In the genomic region with DNA sequence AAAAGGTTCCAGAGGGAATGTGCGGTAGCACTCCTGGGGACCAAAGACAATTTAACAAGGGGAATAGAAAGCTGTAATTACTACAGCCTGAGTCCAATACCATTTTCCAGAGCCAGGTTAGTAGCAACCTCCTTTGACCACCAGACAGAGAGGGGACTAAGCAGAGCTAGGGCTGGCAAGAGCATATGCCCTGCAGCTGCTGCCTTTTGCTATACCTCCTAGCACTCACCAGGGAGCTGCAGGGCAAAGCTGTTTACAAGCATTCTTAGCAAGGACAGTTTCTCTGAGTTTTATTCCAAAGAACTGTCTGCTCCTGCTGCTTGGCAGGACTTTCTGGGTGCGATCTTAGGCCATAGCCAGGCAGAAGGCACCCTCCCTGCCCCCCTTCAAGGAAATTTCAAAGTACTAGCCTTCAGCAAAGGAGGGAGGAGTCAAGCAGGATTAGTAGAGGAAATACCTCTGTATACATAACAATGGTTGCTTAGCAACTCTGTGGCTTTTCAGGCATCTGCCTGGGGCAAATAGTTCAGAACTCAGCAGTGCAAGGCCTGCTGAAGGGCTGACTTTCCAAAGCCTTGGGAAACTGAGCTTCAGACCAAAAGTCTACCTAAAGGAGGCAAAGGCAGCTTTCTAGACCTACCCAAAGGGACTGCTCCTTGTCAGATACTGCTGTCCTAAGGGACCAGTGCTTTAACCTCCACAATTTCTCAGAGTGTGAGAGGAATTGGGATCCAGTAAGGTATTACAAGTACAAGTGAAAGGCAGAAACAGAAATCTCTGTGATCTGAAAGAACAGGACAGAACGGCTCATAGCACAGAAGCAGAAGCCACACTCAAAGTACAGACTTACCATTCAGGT, we compare ENCODE assay signal across 9 mouse cellular contexts.
DNase-seq lines count a peak whose midpoint lies in the region; ATAC-seq and TF ChIP-seq lines count a peak whose summit lies in the region.
"Had no signal": no experiment of that assay in that cellular context is flagged by ENCODE, and none has a peak within 500 bp of the region (broad histone marks: within the 10 kb centered on the region; RNA-seq: fewer than 3 reads in every experiment).

No protein-coding gene starts in this region.

- no peaks in the 10 kb centered on the region for H3K27me3 ChIP-seq in forebrain, embryonic 15.5 days
- H3K27me3 ChIP-seq in midbrain, embryonic 11.5 days (ENCODE audit: control insufficient read depth, insufficient read depth, low read length), result no peaks in the 10 kb centered on the region
- H3K27me3 ChIP-seq: stomach, embryonic 15.5 days had no signal

- no peak overlapping the region for H3K9ac ChIP-seq in ES-E14 (ENCODE audit: insufficient read depth, low read depth, low read length, poor library complexity, severe bottlenecking)
- H3K9ac ChIP-seq in forebrain, embryonic 15.5 days (replicated peaks), result no peak overlapping the region
- H3K9ac ChIP-seq in midbrain, embryonic 11.5 days (ENCODE audit: low read length), result no peak overlapping the region
- H3K9ac ChIP-seq: stomach, embryonic 15.5 days had no signal

- in situ Hi-C loops in ES-E14 (cut with MboI; ENCODE audit: low sequenced_read_pairs in 2 of 2, unreplicated experiment in 2 of 2), result no loop called here

- no peaks in the 10 kb centered on the region for H3K9me3 ChIP-seq in ES-E14 (ENCODE audit: control insufficient read depth, insufficient read depth, low read depth, low read length)
- no peaks in the 10 kb centered on the region for H3K9me3 ChIP-seq in forebrain, embryonic 15.5 days
- H3K9me3 ChIP-seq in midbrain, embryonic 11.5 days (ENCODE audit: control insufficient read depth, low read length), result no peaks in the 10 kb centered on the region
- H3K9me3 ChIP-seq: stomach, embryonic 15.5 days had no signal

- no peak overlapping the region for H3K4me2 ChIP-seq in forebrain, embryonic 15.5 days (replicated peaks)
- no peak overlapping the region for H3K4me2 ChIP-seq in midbrain, embryonic 11.5 days
- H3K4me2 ChIP-seq: stomach, embryonic 15.5 days had no signal

- DNase-seq in 416B (ENCODE audit: low read depth) (peak; percentile 36), ES-E14 (ENCODE audit: low read depth, low spot score) (peak; percentile 34)
- peak; percentile 92 for DNase-seq in midbrain, embryonic 11.5 days (ENCODE audit: low spot score, missing footprints)
- no peak for DNase-seq in natural killer cell, adult 2 months (ENCODE audit: low spot score in 2 of 2)
- no peak for DNase-seq in B cell, adult 2 months
- DNase-seq in urinary bladder, postnatal 4 days (ENCODE audit: low spot score in 2 of 2), result no peak
- DNase-seq: gastrocnemius, postnatal 36 days had no signal

- H3K4me1 ChIP-seq in ES-E14 (ENCODE audit: control insufficient read depth in 2 of 2, insufficient read depth in 2 of 2, low read length in 2 of 2, poor library complexity in 1 of 2), result no peaks in the 10 kb centered on the region
- peaks cover 5% of the 10 kb centered on the region; the same call in 1 of the 2 replicates for H3K4me1 ChIP-seq in forebrain, embryonic 15.5 days
- H3K4me1 ChIP-seq in midbrain, embryonic 11.5 days (ENCODE audit: control insufficient read depth, insufficient read depth, low read length), result peaks cover 4% of the 10 kb centered on the region; the same call in 1 of the 2 replicates
- H3K4me1 ChIP-seq: stomach, embryonic 15.5 days had no signal

- H3K36me3 ChIP-seq in ES-E14 (ENCODE audit: control insufficient read depth, insufficient read depth, low read length, poor library complexity, severe bottlenecking), result no peaks in the 10 kb centered on the region
- no peaks in the 10 kb centered on the region for H3K36me3 ChIP-seq in forebrain, embryonic 15.5 days
- H3K36me3 ChIP-seq in midbrain, embryonic 11.5 days (ENCODE audit: control insufficient read depth, insufficient read depth, low read length), result no peaks in the 10 kb centered on the region
- H3K36me3 ChIP-seq: stomach, embryonic 15.5 days had no signal

- ATAC-seq in forebrain, embryonic 15.5 days (replicated peaks), result peak; percentile 63
- peak; percentile 99 for ATAC-seq in midbrain, embryonic 11.5 days (ENCODE audit: low FRiP score)

- no peak overlapping the region for H3K4me3 ChIP-seq in ES-E14 (ENCODE audit: insufficient read depth in 1 of 2, low read depth in 1 of 2, low read length in 2 of 2, poor library complexity in 1 of 2, severe bottlenecking in 1 of 2)
- no peak overlapping the region for H3K4me3 ChIP-seq in forebrain, embryonic 15.5 days
- H3K4me3 ChIP-seq in midbrain, embryonic 11.5 days (ENCODE audit: low read depth, low read length), result no peak overlapping the region
- H3K4me3 ChIP-seq: stomach, embryonic 15.5 days had no signal

- H3K27ac ChIP-seq in ES-E14 (ENCODE audit: insufficient read depth, low read depth, low read length, poor library complexity, severe bottlenecking), result peak overlapping the region; percentile 38; the same call in 1 of the 2 replicates
- no peak overlapping the region for H3K27ac ChIP-seq in forebrain, embryonic 15.5 days (replicated peaks)
- H3K27ac ChIP-seq in midbrain, embryonic 11.5 days (ENCODE audit: low read depth, low read length), result no peak overlapping the region
- H3K27ac ChIP-seq: stomach, embryonic 15.5 days had no signal

- 26% methylated on average over 3 of the region's 3 CpGs for WGBS in forebrain, embryonic 15.5 days
- 27% methylated on average over 3 of the region's 3 CpGs for WGBS in midbrain, embryonic 11.5 days

TF ChIP-seq in ES-E14, 5 proteins besides CTCF, POLR2A, EP300 and RAD21:
- TF ChIP-seq ZC3H11A (IDR thresholded peaks at IDR 0.05; ENCODE audit: borderline replicate concordance, low read depth, low read length) (no peak), ZNF384 (IDR thresholded peaks at IDR 0.05; ENCODE audit: low read depth, low read length) (no peak), HCFC1 (IDR thresholded peaks at IDR 0.05; ENCODE audit: borderline replicate concordance, insufficient read depth, low read length) (no peak), MAFK (IDR thresholded peaks at IDR 0.05; ENCODE audit: insufficient read depth, low read depth, low read length) (no peak), CHD2 (IDR thresholded peaks at IDR 0.05; ENCODE audit: low read depth, low read length) (no peak)

Comparison
In these comparisons a context has a peak if more than half of its experiments do, and no peak if none do; other contexts are left out.
1. DNase-seq: peak in 416B (single experiment), ES-E14 (single experiment) and midbrain, embryonic 11.5 days (single experiment); none in natural killer cell, adult 2 months (0 of 2), B cell, adult 2 months (0 of 2) and urinary bladder, postnatal 4 days (0 of 2).